Mouse (Mus musculus) testis, adult 2 months (tissue): ENCODE measurements at regions not wholly inside any gene's neighbourhood (a gene's known extent, or its start where the extent isn't known, plus 50 kb on each side); places are given as distances from the start of the nearest gene placed in this dataset.

Experiments
- CTCF ChIP-seq: fragments of 200-500 bp; IDR thresholded peaks from 2 replicates; pipeline ENCODE4 v1.5.1; 2012; ENCODE audit warnings: low read depth, mild to moderate bottlenecking, inconsistent platforms, low read length, moderate library complexity; ENCODE audit not compliant: control insufficient read depth, insufficient read depth, insufficient replicate concordance
- POLR2A ChIP-seq: fragments of 200-500 bp; IDR thresholded peaks from 2 replicates; pipeline ENCODE4 v1.6.1; 2012; ENCODE audit warnings: low read depth, mild to moderate bottlenecking, inconsistent platforms, low read length, moderate library complexity; ENCODE audit not compliant: control insufficient read depth

DNA sequence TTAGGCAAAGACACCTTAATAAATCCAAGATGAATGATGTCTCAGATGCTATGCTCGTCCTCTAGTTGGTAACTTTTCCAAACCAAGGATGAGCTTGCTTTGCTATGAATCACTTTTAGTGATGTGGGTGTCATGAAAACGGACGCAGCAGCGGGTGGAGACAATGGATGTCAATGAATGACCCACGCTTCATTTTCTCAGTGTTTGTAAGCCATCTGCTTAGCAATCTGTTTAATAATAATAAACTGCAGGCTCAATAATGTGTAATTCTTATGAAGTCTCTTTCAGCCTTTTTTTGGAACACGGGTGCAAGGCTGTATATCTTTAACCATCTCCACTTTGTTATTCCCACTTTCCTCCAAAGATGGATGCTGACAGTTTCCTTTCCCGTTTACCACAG lies 110.6 kb downstream of the S1pr1 start:
- TF ChIP-seq POLR2A = no peak
- TF ChIP-seq CTCF = no peak
